Mouse (Mus musculus) adrenal gland, adult (tissue): ENCODE results near the gene Pcca.
A peak's percentile ranks its signal among the peaks of the same experiment; 100 is the strongest.

Experiments
- DNase-seq, 2 experiments: peaks; one replicate each; pipeline ENCODE4 v3.0.0; 2022 to 2023; ENCODE audit warnings: low spot score in 1 of 2; ENCODE audit not compliant: inconsistent age in 2 of 2

The Pcca gene

GRCm38 (mm10) chr14:122912812-122913498, 378.8 kb downstream of the Pcca start:
- DNase-seq: peak; percentile 78 to 93

DNA sequence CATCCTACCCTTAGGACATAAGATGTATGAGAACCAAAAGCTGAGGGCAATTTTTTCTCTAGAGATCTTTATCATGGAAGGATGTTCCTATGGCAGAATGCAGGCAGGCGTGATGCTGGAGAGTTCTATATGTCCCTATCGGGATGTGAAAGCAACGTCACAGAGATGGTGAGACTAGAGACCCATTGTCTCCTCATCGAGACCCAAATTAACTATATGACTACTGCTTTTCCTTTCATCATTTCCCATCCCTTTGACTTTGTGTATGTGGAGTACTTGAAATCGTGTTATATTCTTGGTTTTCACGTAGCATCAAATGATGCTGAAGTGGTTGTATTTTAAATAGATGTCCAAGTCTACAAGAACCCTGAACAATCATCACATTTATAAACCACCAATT, 379.5 kb downstream of the Pcca start, which contains the start of gene Ggact:
TSS of gene Ggact (minus strand) at position 101 of the 400 bp plus-strand sequence.
- DNase-seq: no peak

- DNase-seq: no peak
Measured at GRCm38 (mm10) chr14:122917676-122918075, 383.6 kb downstream of the Pcca start.

DNA sequence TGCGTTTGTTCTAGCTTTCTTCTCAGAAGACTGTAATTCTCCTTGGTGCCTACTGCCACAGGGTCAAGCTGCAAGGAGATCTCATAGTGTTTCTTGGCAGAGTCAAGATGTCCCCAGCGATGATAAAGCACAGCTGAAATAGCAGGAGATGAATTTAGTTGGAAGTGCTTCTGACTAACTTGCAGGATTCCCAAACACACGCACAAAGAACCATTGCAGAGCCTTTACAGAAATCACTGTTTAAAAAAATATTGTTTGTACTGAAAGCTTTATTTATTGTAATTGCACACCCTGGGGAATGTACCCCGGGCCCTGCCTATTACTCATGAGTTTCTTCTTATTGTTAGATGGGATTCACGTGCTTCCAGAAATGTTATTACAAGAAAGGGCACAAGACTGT, 385.9 kb downstream of the Pcca start:
- no peak for DNase-seq

DNA sequence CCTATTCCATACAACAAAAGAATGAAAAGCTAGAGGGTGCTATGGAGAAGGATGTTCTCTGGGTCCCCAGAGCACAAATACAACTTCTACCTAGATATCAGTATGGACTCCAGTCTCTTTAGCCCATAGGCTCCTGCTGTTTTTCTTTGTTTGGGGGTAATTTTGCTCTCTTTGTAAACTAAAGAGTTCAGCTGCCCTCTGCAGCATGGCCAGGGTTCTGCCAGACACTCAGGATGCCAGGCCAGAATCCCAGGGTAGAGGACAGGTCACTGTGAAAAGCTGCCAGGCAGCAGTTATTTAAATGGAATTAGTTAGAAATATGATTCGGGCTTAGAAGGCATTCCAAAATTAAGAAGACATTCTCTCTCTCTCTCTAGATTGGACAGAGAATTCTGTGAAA, 402.3 kb downstream of the Pcca start:
- DNase-seq: no peak
